Mouse (Mus musculus) embryonic stem cell, embryonic (primary cell): ENCODE data around the gene Olfr1416.
"Not testable (repeated sequence)": the region's sequence is repeated elsewhere in the genome, so short reads cannot be mapped to it uniquely, and the experiment has no call there.

ENCODE experiments used
- CTCF ChIA-PET, 4 experiments: fragments of 300-600 bp in 2 of 4; fragments of 350-600 bp in 2 of 4; sonication (Branson Sonifier 250); formaldehyde crosslinking; loops; one replicate each; lab custom pipeline; 2022; ENCODE audit warnings: inconsistent platforms in 2 of 4; lab: Charles Lee
- POLR2A ChIA-PET, 4 experiments: fragments of 300-600 bp in 2 of 4; fragments of 350-600 bp in 2 of 4; sonication (Branson Sonifier 250); formaldehyde crosslinking; loops; one replicate each; lab custom pipeline; 2022; ENCODE audit warnings: antibody characterized with exemption in 4 of 4, inconsistent platforms in 1 of 4; lab: Charles Lee

Gene Olfr1416

GRCm38 (mm10) chr1:92485013-92485412, at the start of gene Olfr1416:
TSS of gene Olfr1416 (minus strand) at chr1:92485113.
- POLR2A ChIA-PET = interaction anchor here in 1 of 4 experiments (3.0 kb wide), 1 partner anchor 11 kb away, joined by 14 read pairs; the partner anchor contains the start of gene Ndufa10
- CTCF ChIA-PET = no interaction called here

GRCm38 (mm10) chr1:92523764-92524163, 38.9 kb upstream of the Olfr1416 start:
- CTCF ChIA-PET = no interaction called here
- POLR2A ChIA-PET = interaction anchor here in 1 of 4 experiments (0.6 kb wide), 1 partner anchor 767 kb away, joined by 3 read pairs; no protein-coding TSS in a partner anchor

GRCm38 (mm10) chr1:92521376-92521775, 36.5 kb upstream of the Olfr1416 start:
- POLR2A ChIA-PET = interaction anchor here (0.6 to 1.7 kb wide), 5 partner anchors 12 to 312 kb away, joined by 3 to 5 read pairs (median 4); partner anchors contain the start of gene Ndufa10 (in 1 of the 4)
- CTCF ChIA-PET = interaction anchor here (0.5 to 2.4 kb wide), 35 partner anchors 11 to 1712 kb away, joined by 3 to 16 read pairs (median 5); partner anchors contain the start of gene Otos (in 3 of the 4)

- CTCF ChIA-PET = interaction anchor here in 2 of 4 experiments (0.5 to 1.3 kb wide), 2 partner anchors 27 to 114 kb away, joined by 3 to 4 read pairs; no protein-coding TSS in a partner anchor
- POLR2A ChIA-PET = interaction anchor here in 1 of 4 experiments (1.2 kb wide), 1 partner anchor 315 kb away, joined by 3 read pairs; no protein-coding TSS in a partner anchor
Observed at GRCm38 (mm10) chr1:92519046-92519445, 34.1 kb upstream of the Olfr1416 start.

- POLR2A ChIA-PET = interaction anchor here in 1 of 4 experiments (1.2 kb wide), 1 partner anchor 315 kb away, joined by 3 read pairs; no protein-coding TSS in a partner anchor
Observed at GRCm38 (mm10) chr1:92518561-92518960, 33.6 kb upstream of the Olfr1416 start, which contains the start of gene Olfr1414. TSS of gene Olfr1414 (minus strand) at chr1:92518661.

GRCm38 (mm10) chr1:92515390-92515789, 30.5 kb upstream of the Olfr1416 start:
- CTCF ChIA-PET = no interaction called here

More at GRCm38 (mm10) chr1:92518561-92518960, 33.6 kb upstream of the Olfr1416 start, which contains the start of gene Olfr1414:
- CTCF ChIA-PET = interaction anchor here in 2 of 4 experiments (0.5 to 1.3 kb wide), 2 partner anchors 27 to 114 kb away, joined by 3 to 4 read pairs; no protein-coding TSS in a partner anchor

GRCm38 (mm10) chr1:92511646-92512045, 26.7 kb upstream of the Olfr1416 start:
- CTCF ChIA-PET, POLR2A ChIA-PET: not testable (repeated sequence)

More at GRCm38 (mm10) chr1:92515390-92515789, 30.5 kb upstream of the Olfr1416 start:
- POLR2A ChIA-PET = no interaction called here

GRCm38 (mm10) chr1:92496001-92496400, 11.1 kb upstream of the Olfr1416 start, which contains the start of gene Olfr1415:
TSS of gene Olfr1415 (minus strand) at chr1:92496101.
- CTCF ChIA-PET = interaction anchor here in 1 of 4 experiments (0.7 kb wide), 1 partner anchor 644 kb away, joined by 5 read pairs; no protein-coding TSS in a partner anchor
- POLR2A ChIA-PET = interaction anchor here in 2 of 4 experiments (0.6 to 0.7 kb wide), 3 partner anchors 470 to 912 kb away, joined by 3 to 4 read pairs (median 4); no protein-coding TSS in a partner anchor

- POLR2A ChIA-PET = interaction anchor here (0.6 to 2.6 kb wide), 84 partner anchors 8 to 1224 kb away, joined by 3 to 42 read pairs (median 4); partner anchors contain the start of genes Cops9 (in 2 of the 4), Ankmy1 (in 1 of the 4), Asb1 (in 1 of the 4) and Farp2 (in 1 of the 4)
- CTCF ChIA-PET = interaction anchor here (0.5 to 2.2 kb wide), 8 partner anchors 20 to 637 kb away, joined by 3 to 11 read pairs (median 4); partner anchors contain the start of gene Otos (in 2 of the 4)
Observed at GRCm38 (mm10) chr1:92474066-92474578, 10.8 kb downstream of the Olfr1416 start.

GRCm38 (mm10) chr1:92473165-92474041, 11.5 kb downstream of the Olfr1416 start, which contains the start of gene Ndufa10:
TSS of gene Ndufa10 (minus strand) at chr1:92473860.
- POLR2A ChIA-PET = interaction anchor here (0.6 to 2.6 kb wide), 94 partner anchors 9 to 1223 kb away, joined by 3 to 42 read pairs (median 4); partner anchors contain the start of genes Cops9 (in 2 of the 4), Ankmy1 (in 1 of the 4), Asb1 (in 1 of the 4) and Farp2 (in 1 of the 4)
- CTCF ChIA-PET = interaction anchor here (0.5 to 2.2 kb wide), 12 partner anchors 19 to 636 kb away, joined by 3 to 11 read pairs (median 4); partner anchors contain the start of gene Otos (in 2 of the 4)

GRCm38 (mm10) chr1:92468891-92469290, 16.0 kb downstream of the Olfr1416 start:
- ChIA-PET POLR2A (interaction anchor here in 1 of 4 experiments (0.9 kb wide), 1 partner anchor 477 kb away, joined by 3 read pairs; no protein-coding TSS in a partner anchor), CTCF (no interaction called here)

- ChIA-PET CTCF (no interaction called here), POLR2A (interaction anchor here in 1 of 4 experiments (1.2 kb wide), 1 partner anchor 15 kb away, joined by 5 read pairs; the partner anchor contains the start of gene Ndufa10)
Observed at GRCm38 (mm10) chr1:92458416-92458815, 26.5 kb downstream of the Olfr1416 start.

- CTCF ChIA-PET = no interaction called here
- POLR2A ChIA-PET = no interaction called here
Observed at GRCm38 (mm10) chr1:92457758-92458157, 27.2 kb downstream of the Olfr1416 start.

GRCm38 (mm10) chr1:92453751-92454445, 31.0 kb downstream of the Olfr1416 start:
- POLR2A ChIA-PET = interaction anchor here in 2 of 4 experiments (0.9 to 2.8 kb wide), 3 partner anchors 20 to 27 kb away, joined by 3 to 12 read pairs (median 10); partner anchors contain the start of gene Ndufa10 (in 2 of the 2)
- CTCF ChIA-PET = interaction anchor here (0.7 to 1.7 kb wide), 11 partner anchors 17 to 656 kb away, joined by 3 to 13 read pairs (median 3); partner anchors contain the start of gene Ndufa10 (in 1 of the 4)

GRCm38 (mm10) chr1:92448293-92448692, 36.6 kb downstream of the Olfr1416 start:
- POLR2A ChIA-PET = interaction anchor here in 2 of 4 experiments (0.8 to 0.9 kb wide), 2 partner anchors 8 to 25 kb away, joined by 3 read pairs; partner anchors contain the start of gene Ndufa10 (in 1 of the 2)
- CTCF ChIA-PET = no interaction called here

GRCm38 (mm10) chr1:92441453-92442063, 43.4 kb downstream of the Olfr1416 start:
- POLR2A ChIA-PET = interaction anchor here in 3 of 4 experiments (0.7 to 4.8 kb wide), 6 partner anchors 9 to 263 kb away, joined by 3 to 14 read pairs (median 3); partner anchors contain the start of gene Ndufa10 (in 2 of the 3)

More at GRCm38 (mm10) chr1:92441453-92442063, 43.4 kb downstream of the Olfr1416 start:
- CTCF ChIA-PET = no interaction called here
